Mouse (Mus musculus) forebrain, embryonic 14.5 days (tissue): ENCODE data around the gene Fgf9. TPM values are rescaled to one million over a fixed set of nuclear protein-coding genes. Genes with fewer than 3 reads are reported as not detected.
A peak's percentile ranks its signal among the peaks of the same experiment; 100 is the strongest.

Experiments used
- ATAC-seq: fragments of 200-750 bp; cut with Nextera tagmentation; 2 replicates; pipeline ENCODE4 v1.8.0; 2017; ENCODE audit warnings: mild to moderate bottlenecking, moderate library complexity
- DNase-seq: peaks from one replicate; pipeline ENCODE4 v3.0.0-alpha.2; 2015; ENCODE audit warnings: low spot score
- H3K27ac ChIP-seq: fragments of 300-500 bp; sonication (generic); 2 replicates; pipeline ENCODE4 v1.5.1; 2014; ENCODE audit warnings: low read depth, mild to moderate bottlenecking, control low read depth, low read length, moderate library complexity
- H3K27me3 ChIP-seq: fragments of 300-500 bp; sonication (generic); replicated peaks from 2 replicates; pipeline ENCODE4 v1.6.1; 2014; ENCODE audit warnings: low read length, control low read depth, mixed read lengths; ENCODE audit not compliant: control insufficient read depth, insufficient read depth
- H3K36me3 ChIP-seq: fragments of 300-500 bp; sonication (generic); 2 replicates; pipeline ENCODE4 v1.6.1; 2014; ENCODE audit warnings: low read length, control low read depth; ENCODE audit not compliant: control insufficient read depth, insufficient read depth
- H3K4me1 ChIP-seq: fragments of 300-500 bp; sonication (generic); 2 replicates; pipeline ENCODE4 v1.6.1; 2014; ENCODE audit warnings: antibody characterized with exemption, low read length, control low read depth; ENCODE audit not compliant: control insufficient read depth, insufficient read depth
- H3K4me2 ChIP-seq: fragments of 300-500 bp; sonication (generic); 2 replicates; pipeline ENCODE4 v1.6.1; 2014; ENCODE audit warnings: mild to moderate bottlenecking, control low read depth, low read length
- H3K4me3 ChIP-seq: fragments of 300-500 bp; sonication (generic); 2 replicates; pipeline ENCODE4 v1.5.1; 2014; ENCODE audit warnings: low read depth, low read length, control low read depth
- H3K9ac ChIP-seq: fragments of 300-500 bp; sonication (generic); 2 replicates; pipeline ENCODE4 v1.6.1; 2014; ENCODE audit warnings: mild to moderate bottlenecking, low read length, control low read depth, moderate library complexity
- H3K9me3 ChIP-seq: fragments of 300-500 bp; sonication (generic); replicated peaks from 2 replicates; pipeline ENCODE4 v1.6.1; 2016; ENCODE audit warnings: low read length, control low read depth, mixed read lengths; ENCODE audit not compliant: control insufficient read depth
- WGBS: fragments of 180-500 bp; shearing (Covaris S2); extraction: QIAGEN DNeasy Blood & Tissue Kit; methylation state at CpG from one replicate; pipeline ENCODE4 v1.1.7; 2014; 5-methylcytosine and 5-hydroxymethylcytosine counted together
- polyA plus RNA-seq: library from polyadenylated mRNA; unstranded; fragments of >200 nt; fragmentation: Nextera tagmentation; extraction: Ambion mirVana; gene quantifications from 2 replicates; pipeline ENCODE4 v1.2.1, GENCODE M21; 2014

Gene Fgf9
- polyA plus RNA-seq, 1 experiment from 2014 or later = 6.5 TPM

GRCm38 (mm10) chr14:58071830-58072770 lies 1.8 kb downstream of the Fgf9 start:
- peak overlapping the region; percentile 56 for H3K4me3 ChIP-seq
- under 1% methylated on average over 85 of the region's 85 CpGs for WGBS
- peaks cover 64% of the 10 kb centered on the region for H3K27me3 ChIP-seq

DNA sequence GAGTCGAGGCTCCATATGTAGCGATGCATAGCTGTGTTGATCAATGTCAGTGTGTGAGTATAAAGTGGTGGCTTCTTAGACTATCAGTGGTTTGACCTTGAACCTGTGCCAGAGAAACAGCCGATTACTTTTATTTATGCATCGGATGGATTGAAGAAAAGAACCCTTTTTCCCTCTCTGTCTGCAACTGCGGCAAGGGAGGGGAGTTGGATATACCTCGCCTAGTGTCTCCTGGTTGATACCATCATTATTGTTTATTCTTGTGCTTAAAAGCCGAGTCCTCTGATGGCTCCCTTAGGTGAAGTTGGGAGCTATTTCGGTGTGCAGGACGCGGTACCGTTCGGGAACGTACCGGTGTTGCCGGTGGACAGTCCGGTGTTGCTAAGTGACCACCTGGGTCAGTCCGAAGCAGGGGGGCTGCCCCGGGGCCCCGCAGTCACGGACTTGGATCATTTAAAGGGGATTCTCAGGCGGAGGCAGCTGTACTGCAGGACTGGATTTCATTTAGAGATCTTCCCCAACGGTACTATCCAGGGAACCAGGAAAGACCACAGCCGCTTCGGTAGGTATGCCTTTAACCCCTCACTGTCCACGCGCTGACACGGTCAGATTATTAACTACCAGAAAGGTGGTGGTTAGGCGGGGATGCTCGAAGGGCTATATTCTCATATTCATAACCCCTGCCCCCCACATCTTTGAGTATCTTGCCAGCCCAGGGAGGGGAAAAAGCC lies 2.6 kb downstream of the Fgf9 start:
- no peak for ATAC-seq
- no peaks in the 10 kb centered on the region for H3K9me3 ChIP-seq
- under 1% methylated on average over 29 of the region's 29 CpGs for WGBS
- peak; percentile 15 for DNase-seq
- peak overlapping the region; percentile 95 for H3K4me2 ChIP-seq
- H3K27me3 ChIP-seq = peaks cover 72% of the 10 kb centered on the region
- peaks cover 6% of the 10 kb centered on the region; the same call in 1 of the 2 replicates for H3K4me1 ChIP-seq
- no peaks in the 10 kb centered on the region for H3K36me3 ChIP-seq
- H3K27ac ChIP-seq = no peak overlapping the region
- peak overlapping the region; percentile 56 for H3K4me3 ChIP-seq
- H3K9ac ChIP-seq = peak overlapping the region; percentile 56

More at GRCm38 (mm10) chr14:58071830-58072770, 1.8 kb downstream of the Fgf9 start:
- DNase-seq (peak; percentile 84), ATAC-seq (peak; percentile 80)
- peak overlapping the region; percentile 95 for H3K4me2 ChIP-seq
- H3K9ac ChIP-seq = peak overlapping the region; percentile 56
- no peak overlapping the region for H3K27ac ChIP-seq
- no peaks in the 10 kb centered on the region for H3K9me3 ChIP-seq
- H3K4me1 ChIP-seq = peaks cover 6% of the 10 kb centered on the region; the same call in 1 of the 2 replicates
- H3K36me3 ChIP-seq = no peaks in the 10 kb centered on the region

GRCm38 (mm10) chr14:58073936-58074335 lies 3.6 kb downstream of the Fgf9 start:
- 1% methylated on average over 20 of the region's 20 CpGs for WGBS
- Histone ChIP-seq H3K4me3 (peak overlapping the region; percentile 56), H3K9me3 (no peaks in the 10 kb centered on the region), H3K4me1 (peaks cover 6% of the 10 kb centered on the region; the same call in 1 of the 2 replicates), H3K9ac (no peak overlapping the region; the same call in 1 of the 2 replicates), H3K36me3 (no peaks in the 10 kb centered on the region), H3K4me2 (peak overlapping the region; percentile 95), H3K27ac (no peak overlapping the region), H3K27me3 (peaks cover 71% of the 10 kb centered on the region)
- ATAC-seq = no peak
- peak; percentile 14 for DNase-seq

DNA sequence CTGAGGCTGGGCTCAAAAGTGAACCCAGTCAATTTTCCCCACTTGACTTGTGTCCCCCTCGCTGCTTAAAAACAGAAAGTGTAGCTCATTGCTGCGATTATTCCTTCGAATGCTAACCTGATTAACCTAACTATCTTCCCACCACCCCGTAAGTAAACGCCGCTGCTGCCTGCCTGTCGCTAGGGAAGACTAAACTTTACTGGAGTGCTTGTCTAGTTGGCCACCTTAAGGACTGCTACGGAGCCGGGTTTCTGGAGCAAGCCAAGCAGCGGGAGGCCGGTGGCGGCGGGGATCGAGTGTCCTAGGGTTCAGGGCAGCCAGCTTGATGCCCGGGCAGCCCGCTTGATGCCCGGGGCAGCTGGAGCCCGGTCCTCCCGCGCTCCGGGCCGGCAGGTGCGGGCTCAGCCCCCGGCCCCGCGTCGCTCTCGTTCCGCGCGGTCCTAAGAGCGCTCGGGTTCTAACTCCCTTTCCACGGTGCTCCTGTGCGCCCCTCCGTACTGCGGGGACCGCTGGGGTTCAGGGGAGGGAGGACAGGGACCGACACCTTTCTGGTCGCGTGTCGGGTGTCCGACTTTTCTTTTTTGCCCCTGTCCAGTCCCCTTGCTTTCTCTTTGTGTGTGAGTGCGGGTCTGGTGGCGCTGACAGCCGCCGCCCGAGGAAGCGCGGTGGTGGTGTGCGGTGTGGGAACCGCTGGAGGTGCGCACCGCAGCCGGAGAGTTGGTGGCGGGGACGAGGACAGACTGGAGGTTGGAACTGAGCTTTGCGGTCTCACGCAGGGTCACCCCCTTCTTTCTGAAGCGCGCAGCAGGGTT lies 4.5 kb downstream of the Fgf9 start:
- peak overlapping the region; percentile 65 for H3K9ac ChIP-seq
- H3K4me2 ChIP-seq = peak overlapping the region; percentile 95

DNA sequence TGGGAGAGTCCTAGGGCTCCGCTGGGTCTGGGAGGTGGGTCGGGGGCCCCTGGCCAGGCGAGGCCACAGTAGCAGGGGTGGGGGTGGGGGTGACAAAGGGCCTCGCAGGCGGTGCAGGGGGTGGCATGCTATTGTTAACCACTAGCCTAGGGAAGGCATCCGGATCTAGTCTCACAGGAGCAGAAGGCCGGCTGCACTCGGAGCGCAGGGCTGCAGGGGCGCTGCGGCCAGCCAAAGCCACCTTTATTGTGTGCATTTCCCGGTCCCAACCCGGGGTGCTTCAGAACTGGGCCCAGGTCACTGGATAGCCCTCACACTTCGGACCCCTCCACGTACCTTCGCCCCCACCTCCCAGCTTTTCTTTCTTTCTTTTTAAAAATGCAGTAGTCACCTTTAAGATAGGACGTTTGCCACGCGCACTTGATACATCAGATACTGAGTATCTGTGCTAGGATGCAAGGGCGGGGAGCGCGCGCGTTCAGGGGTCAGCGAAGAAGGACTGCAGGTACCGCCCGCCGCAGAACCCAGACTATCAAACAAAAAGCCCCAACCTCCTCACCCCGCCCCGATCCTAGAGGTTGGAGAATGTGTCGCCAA lies 5.2 kb downstream of the Fgf9 start:
- peak; percentile 16 for ATAC-seq

More for the DNA sequence above, 4.5 kb downstream of the Fgf9 start:
- DNase-seq = peak; percentile 61
- peaks cover 6% of the 10 kb centered on the region; the same call in 1 of the 2 replicates for H3K4me1 ChIP-seq
- H3K27ac ChIP-seq = 0 out of 2 replicates have a peak overlapping the region, but pooled peaks have one; percentile 27
- WGBS = under 1% methylated on average over 60 of the region's 61 CpGs
- H3K27me3 ChIP-seq = peaks cover 63% of the 10 kb centered on the region
- no peaks in the 10 kb centered on the region for H3K9me3 ChIP-seq
- ATAC-seq = peak; percentile 33
- peak overlapping the region; percentile 56 for H3K4me3 ChIP-seq
- no peaks in the 10 kb centered on the region for H3K36me3 ChIP-seq

DNA sequence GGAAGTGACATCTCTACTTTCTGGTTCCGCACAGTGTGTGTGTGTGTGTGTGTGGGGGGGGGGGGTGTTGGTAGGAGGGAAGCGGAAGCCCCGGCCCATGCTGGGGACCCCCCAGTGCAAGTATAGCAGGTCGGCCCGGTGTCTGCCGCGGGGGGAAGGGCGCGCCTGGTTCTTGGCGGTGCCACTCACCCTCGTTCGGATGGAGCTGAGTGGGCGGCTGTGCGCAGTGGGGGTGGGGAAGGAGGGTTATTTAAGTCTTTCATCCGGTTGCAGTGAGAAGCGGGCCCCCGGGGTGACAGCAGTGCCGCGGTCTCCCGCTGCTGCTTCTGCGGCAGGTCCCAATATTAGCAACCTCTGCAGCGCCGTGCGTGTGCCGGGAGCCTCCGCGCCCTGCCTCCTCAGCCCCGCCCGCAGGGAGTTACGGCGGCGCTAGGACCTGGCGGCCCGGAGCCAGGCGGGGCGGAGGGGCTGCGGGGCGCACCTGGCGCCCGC lies 5.7 kb downstream of the Fgf9 start:
- Histone ChIP-seq H3K36me3 (no peaks in the 10 kb centered on the region), H3K4me2 (peak overlapping the region; percentile 95), H3K4me3 (peak overlapping the region; percentile 56), H3K27ac (peak overlapping the region; percentile 63; the same call in 1 of the 2 replicates), H3K27me3 (peaks cover 54% of the 10 kb centered on the region), H3K9me3 (no peaks in the 10 kb centered on the region), H3K4me1 (peaks cover 3% of the 10 kb centered on the region; the same call in 1 of the 2 replicates), H3K9ac (peak overlapping the region; percentile 65)
- ATAC-seq (peak; percentile 81), DNase-seq (peak; percentile 81)
- WGBS = 1% methylated on average over 35 of the region's 40 CpGs

More for the DNA sequence above, 5.2 kb downstream of the Fgf9 start:
- H3K9me3 ChIP-seq = no peaks in the 10 kb centered on the region
- H3K4me3 ChIP-seq = peak overlapping the region; percentile 56
- H3K27ac ChIP-seq = peak overlapping the region; percentile 63; the same call in 1 of the 2 replicates
- peaks cover 59% of the 10 kb centered on the region for H3K27me3 ChIP-seq
- no peaks in the 10 kb centered on the region for H3K36me3 ChIP-seq
- peak overlapping the region; percentile 65 for H3K9ac ChIP-seq
- H3K4me1 ChIP-seq = peaks cover 5% of the 10 kb centered on the region; the same call in 1 of the 2 replicates
- H3K4me2 ChIP-seq = peak overlapping the region; percentile 95
- WGBS = under 1% methylated on average over 31 of the region's 31 CpGs
- DNase-seq = peak; percentile 30

GRCm38 (mm10) chr14:58076726-58077255 lies 6.4 kb downstream of the Fgf9 start:
- H3K27me3 ChIP-seq = peaks cover 51% of the 10 kb centered on the region
- ATAC-seq = no peak

More at GRCm38 (mm10) chr14:58076726-58077255, 6.4 kb downstream of the Fgf9 start:
- H3K4me3 ChIP-seq = peak overlapping the region; percentile 56
- H3K4me2 ChIP-seq = peak overlapping the region; percentile 95
- peaks cover 3% of the 10 kb centered on the region; the same call in 1 of the 2 replicates for H3K4me1 ChIP-seq
- H3K9me3 ChIP-seq = no peaks in the 10 kb centered on the region
- 8% methylated on average over 14 of the region's 14 CpGs for WGBS
- H3K36me3 ChIP-seq = no peaks in the 10 kb centered on the region
- peak overlapping the region; percentile 65 for H3K9ac ChIP-seq
- H3K27ac ChIP-seq = no peak overlapping the region; the same call in 1 of the 2 replicates
- DNase-seq = no peak
